Mouse (Mus musculus): ENCODE results near the gene Zbtb12. TPM values are rescaled to one million over a fixed set of nuclear protein-coding genes. Genes with fewer than 3 reads are reported as not detected.
A peak's percentile ranks its signal among the peaks of the same experiment; 100 is the strongest.

The Zbtb12 gene
- total and polyA plus RNA-seq, 3 experiments, result 7.6 to 24.3 TPM; not detected in 1

GRCm38 (mm10) chr17:34837464-34838324, 41.6 kb upstream of the Zbtb12 start:
- no peaks in the 10 kb centered on the region; a peak in 2 of 4 replicates for H3K36me3 ChIP-seq (ENCODE audit: control insufficient read depth in 1 of 2, insufficient read depth in 2 of 2, low read length in 2 of 2)

DNA sequence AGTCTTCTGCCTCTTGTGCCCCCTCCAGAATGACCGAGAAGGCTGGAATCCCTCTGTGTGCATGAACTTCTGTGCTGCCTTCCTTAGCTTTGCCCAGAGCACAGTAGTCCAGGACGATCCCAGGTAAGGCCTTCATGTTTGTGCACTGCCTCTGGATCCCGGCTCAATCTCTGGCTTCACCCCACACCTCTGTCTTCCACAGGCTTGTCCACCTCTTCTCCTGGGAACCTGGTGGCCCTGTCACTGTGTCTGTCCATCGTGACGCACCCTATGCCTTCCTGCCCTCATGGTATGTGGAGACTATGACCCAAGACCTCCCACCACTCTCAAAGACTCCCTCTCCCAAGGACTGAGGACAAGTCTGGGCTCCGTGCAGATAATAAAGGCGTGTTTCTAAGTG, 40.5 kb upstream of the Zbtb12 start:
- Histone ChIP-seq H3K36me3 (ENCODE audit: control insufficient read depth in 1 of 2, insufficient read depth in 2 of 2, low read length in 2 of 2) (no peaks in the 10 kb centered on the region; a peak in 2 of 4 replicates), H3K27me3 (ENCODE audit: control insufficient read depth in 1 of 2, insufficient read depth in 2 of 2, low read length in 2 of 2) (no peaks in the 10 kb centered on the region), H3K9me3 (replicated peaks; ENCODE audit: insufficient read depth, low read length) (no peaks in the 10 kb centered on the region), H3K9ac (ENCODE audit: control insufficient read depth, low read depth, low read length, poor library complexity, severe bottlenecking) (no peak overlapping the region), H3K4me1 (ENCODE audit: control insufficient read depth in 1 of 2, insufficient read depth in 2 of 2, low read length in 2 of 2) (peaks cover 0 to 8% of the 10 kb centered on the region in 2 experiments; a peak in 2 of 4 replicates), H3K27ac (ENCODE audit: control insufficient read depth, low read depth, low read length) (no peak overlapping the region), H3K4me3 (ENCODE audit: control insufficient read depth in 1 of 2, insufficient read depth in 1 of 2, low read depth in 2 of 2, low read length in 2 of 2) (no peak overlapping the region), H3K79me2 (ENCODE audit: control insufficient read depth, insufficient read depth, low read length, poor library complexity) (peaks cover 7% of the 10 kb centered on the region)
- TF ChIP-seq MEF2A (IDR thresholded peaks at IDR 0.05; ENCODE audit: extremely low read depth, insufficient replicate concordance, low read depth, low read length, poor library complexity, severe bottlenecking), result no peak
- TF ChIP-seq BHLHE40 (IDR thresholded peaks at IDR 0.05; ENCODE audit: borderline replicate concordance, low read depth, low read length), result no peak
- DNase-seq (ENCODE audit: low read depth, low spot score), result no peak

More at GRCm38 (mm10) chr17:34837464-34838324, 41.6 kb upstream of the Zbtb12 start:
- no peaks in the 10 kb centered on the region for H3K27me3 ChIP-seq (ENCODE audit: control insufficient read depth in 1 of 2, insufficient read depth in 2 of 2, low read length in 2 of 2)
- peak overlapping the region; percentile 87 for H3K9ac ChIP-seq (ENCODE audit: control insufficient read depth, low read depth, low read length, poor library complexity, severe bottlenecking)
- H3K4me1 ChIP-seq (ENCODE audit: control insufficient read depth in 1 of 2, insufficient read depth in 2 of 2, low read length in 2 of 2), result peaks cover 0 to 8% of the 10 kb centered on the region in 2 experiments; a peak in 2 of 4 replicates
- TF ChIP-seq NRF1 (IDR thresholded peaks at IDR 0.05; ENCODE audit: insufficient read depth, low read depth, low read length, poor library complexity, severe bottlenecking), result no peak
- TF ChIP-seq TCF12 (IDR thresholded peaks at IDR 0.05; ENCODE audit: low read depth, low read length), result no peak
- no peak for TF ChIP-seq POLR2A (IDR thresholded peaks at IDR 0.05; ENCODE audit: control insufficient read depth in 1 of 2, insufficient read depth in 1 of 2, low read depth in 1 of 2, low read length in 2 of 2, poor library complexity in 1 of 2)
- TF ChIP-seq BHLHE40 (IDR thresholded peaks at IDR 0.05; ENCODE audit: borderline replicate concordance, low read depth, low read length), result no peak
- no peak for TF ChIP-seq MYB (IDR thresholded peaks at IDR 0.05; ENCODE audit: low read depth, low read length)
- no peak for TF ChIP-seq ZMIZ1 (IDR thresholded peaks at IDR 0.05; ENCODE audit: low read depth, low read length)
- TF ChIP-seq JUND (IDR thresholded peaks at IDR 0.05; ENCODE audit: low read depth, low read length), result no peak
- TF ChIP-seq ELF1 (IDR thresholded peaks at IDR 0.05; ENCODE audit: low read depth, low read length), result no peak
- no peak for TF ChIP-seq MXI1 (IDR thresholded peaks at IDR 0.05; ENCODE audit: low read depth, low read length)
- TF ChIP-seq GABPA (IDR thresholded peaks at IDR 0.05; ENCODE audit: low read depth, low read length), result no peak
- H3K4me3 ChIP-seq (ENCODE audit: control insufficient read depth in 1 of 2, insufficient read depth in 1 of 2, low read depth in 2 of 2, low read length in 2 of 2), result peak overlapping the region; percentile 91 to 96
- no peak for DNase-seq (ENCODE audit: low read depth, low spot score)
- peak overlapping the region; percentile 23; the same call in 1 of the 2 replicates for H3K27ac ChIP-seq (ENCODE audit: control insufficient read depth, low read depth, low read length)
- peaks cover 7% of the 10 kb centered on the region for H3K79me2 ChIP-seq (ENCODE audit: control insufficient read depth, insufficient read depth, low read length, poor library complexity)
- H3K9me3 ChIP-seq (replicated peaks; ENCODE audit: insufficient read depth, low read length), result no peaks in the 10 kb centered on the region
